Mouse (Mus musculus): Measurements from ENCODE around the gene Muc3. TPM values are rescaled to one million over a fixed set of nuclear protein-coding genes. Genes with fewer than 3 reads are reported as not detected.

Muc3 gene
- polyA plus RNA-seq, 1 experiment, result not detected

DNA sequence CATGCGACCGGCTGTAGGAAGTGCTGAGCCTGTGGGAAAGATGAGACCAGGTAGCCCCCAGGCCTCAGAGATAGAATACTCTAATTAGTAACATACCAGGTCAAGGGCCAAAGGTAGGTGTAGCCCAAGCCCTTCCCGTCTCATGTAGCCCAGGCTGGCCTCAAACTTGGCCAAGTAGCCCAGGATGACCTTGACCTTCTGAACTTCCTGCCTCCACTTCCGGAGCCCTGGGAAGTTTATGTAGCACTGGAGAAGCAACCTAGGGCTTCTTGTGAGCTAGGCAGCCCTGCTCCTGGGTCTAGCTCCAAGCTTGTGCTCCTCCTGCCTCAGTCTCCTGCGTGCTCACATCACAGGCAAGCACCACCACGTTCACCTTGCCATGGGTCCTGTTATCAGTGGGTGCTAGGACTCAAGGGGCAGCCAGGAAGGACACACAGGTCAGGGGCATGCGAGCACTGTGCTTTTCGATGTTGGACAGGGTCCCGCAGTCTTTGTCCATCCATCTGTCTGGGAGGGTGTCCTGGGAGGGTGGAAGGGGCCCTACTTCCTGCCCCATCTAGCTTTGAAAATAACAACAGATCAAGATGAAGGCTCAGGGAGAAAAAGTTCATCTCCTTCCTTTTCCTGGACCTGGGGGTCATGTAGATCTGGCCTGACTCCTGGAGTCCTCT is 34.1 kb downstream of the Muc3 start:
- H3K4me1 ChIP-seq (ENCODE audit: control insufficient read depth, insufficient read depth, low read length), result peaks cover 10% of the 10 kb centered on the region
- 45% methylated on average over 9 of the region's 9 CpGs for WGBS
- peak overlapping the region; percentile 69 for H3K4me3 ChIP-seq (replicated peaks; ENCODE audit: extremely low read depth, low read depth, low read length)
- DNase-seq, result no peak
- peak; percentile 5; the same call in 1 of the 2 replicates for TF ChIP-seq POLR2A (IDR thresholded peaks at IDR 0.05; ENCODE audit: borderline replicate concordance, extremely low read depth, low read depth, low read length)
- TF ChIP-seq CTCF (IDR thresholded peaks at IDR 0.05; ENCODE audit: insufficient read depth, low read length), result no peak

DNA sequence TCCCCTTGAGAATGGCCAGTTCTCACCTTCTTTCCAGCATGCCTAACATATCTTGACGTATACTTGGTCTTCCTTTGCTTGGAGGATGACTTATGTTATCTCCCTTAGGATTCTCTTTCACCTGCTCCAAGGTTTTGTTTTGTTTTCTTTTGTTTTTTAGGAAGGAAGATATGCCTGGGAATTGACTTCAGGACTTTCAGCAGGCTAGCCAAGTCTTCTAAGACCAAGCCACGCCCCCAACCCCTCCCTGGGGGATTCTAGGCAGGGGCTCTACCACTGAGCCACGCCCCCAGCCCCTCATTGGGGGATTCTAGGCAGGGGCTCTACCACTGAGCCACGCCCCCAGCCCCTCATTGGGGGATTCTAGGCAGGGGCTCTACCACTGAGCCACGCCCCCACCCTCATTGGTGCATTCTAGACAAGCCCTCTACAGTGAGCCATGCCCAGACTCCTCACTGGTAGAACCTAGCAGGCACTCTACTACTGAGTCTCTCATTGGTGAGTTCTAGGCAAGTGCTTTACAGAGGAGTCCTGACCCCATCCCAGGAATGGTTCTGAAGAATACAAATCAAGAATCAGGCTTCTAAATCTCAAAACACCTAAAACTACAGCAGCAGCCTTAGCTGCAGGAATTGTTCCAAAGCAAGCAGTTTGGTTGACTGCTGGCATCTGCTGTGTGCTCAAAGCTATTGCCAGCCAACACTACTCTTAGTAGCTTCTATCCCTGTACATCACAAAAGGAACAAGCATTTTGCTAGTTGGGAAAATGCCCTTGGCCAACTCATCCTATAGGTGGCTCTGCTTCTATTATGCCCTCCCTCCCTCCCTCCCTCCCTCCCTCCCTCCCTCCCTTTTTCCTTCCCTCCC is 37.3 kb downstream of the Muc3 start:
- peaks cover 12% of the 10 kb centered on the region for H3K4me1 ChIP-seq (ENCODE audit: control insufficient read depth, insufficient read depth, low read length)
- DNase-seq, result no peak
- WGBS, result 86% methylated on average over 5 of the region's 5 CpGs
- TF ChIP-seq CTCF (IDR thresholded peaks at IDR 0.05; ENCODE audit: insufficient read depth, low read length) (no peak), POLR2A (IDR thresholded peaks at IDR 0.05; ENCODE audit: borderline replicate concordance, extremely low read depth, low read depth, low read length) (no peak)
- no peak overlapping the region for H3K4me3 ChIP-seq (replicated peaks; ENCODE audit: extremely low read depth, low read depth, low read length)

DNA sequence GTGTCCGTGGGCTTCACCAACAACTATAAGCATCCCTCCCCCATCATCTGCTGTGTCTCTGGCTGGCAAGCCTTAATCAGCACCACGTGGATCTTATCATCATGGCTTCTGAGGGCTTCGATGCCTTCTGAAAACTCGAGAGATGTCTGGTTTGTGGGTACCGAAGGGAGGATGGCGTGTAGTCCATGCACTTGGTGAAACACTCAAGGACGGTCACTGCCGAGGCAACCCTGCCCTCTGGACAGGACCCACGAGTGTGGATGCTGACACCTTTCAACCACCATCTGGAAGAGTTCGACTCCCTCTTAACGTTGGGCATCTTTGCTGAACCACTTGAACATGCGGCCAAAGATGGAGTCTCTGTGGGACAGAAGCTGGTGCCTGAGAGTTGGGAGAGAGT is 38.3 kb downstream of the Muc3 start:
- Histone ChIP-seq H3K4me3 (replicated peaks; ENCODE audit: extremely low read depth, low read depth, low read length) (no peak overlapping the region), H3K4me1 (ENCODE audit: control insufficient read depth, insufficient read depth, low read length) (peaks cover 8% of the 10 kb centered on the region)
- WGBS, result 92% methylated on average over 12 of the region's 12 CpGs
- no peak for TF ChIP-seq POLR2A (IDR thresholded peaks at IDR 0.05; ENCODE audit: borderline replicate concordance, extremely low read depth, low read depth, low read length)
- no peak for TF ChIP-seq CTCF (IDR thresholded peaks at IDR 0.05; ENCODE audit: insufficient read depth, low read length)
- no peak for DNase-seq

DNA sequence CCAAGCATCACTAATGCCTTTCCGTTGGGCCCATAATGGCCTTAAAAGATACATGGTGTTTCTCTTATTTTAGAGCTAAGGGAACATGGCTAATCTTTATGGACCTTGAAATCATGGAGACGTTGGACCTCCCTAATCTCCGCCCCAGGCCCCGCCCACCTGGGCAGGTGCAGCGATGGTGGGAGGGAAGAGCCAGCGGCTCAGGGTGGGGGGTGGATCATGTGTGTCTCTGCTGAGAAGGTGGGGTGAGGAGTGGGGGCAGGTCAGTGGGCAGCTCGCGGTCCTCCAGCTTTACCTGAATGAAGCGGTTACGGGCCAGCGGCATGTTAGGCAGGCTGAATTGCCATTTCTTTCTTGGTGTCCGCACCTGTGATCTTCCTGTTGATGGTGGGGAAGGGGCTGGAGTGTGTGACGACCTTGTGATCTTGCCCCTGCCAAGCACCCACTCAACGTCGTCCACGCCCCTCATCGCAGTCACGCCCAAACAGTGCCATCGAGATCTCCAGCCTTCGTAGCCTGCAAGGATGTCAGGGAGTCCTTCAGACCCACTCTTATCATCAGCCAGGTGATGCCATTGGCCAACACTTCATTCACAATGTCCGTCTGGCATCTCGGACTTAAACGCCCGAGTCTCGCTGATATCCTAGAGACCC is 39.1 kb downstream of the Muc3 start:
- Histone ChIP-seq H3K4me1 (ENCODE audit: control insufficient read depth, insufficient read depth, low read length) (peaks cover 6% of the 10 kb centered on the region), H3K4me3 (replicated peaks; ENCODE audit: extremely low read depth, low read depth, low read length) (no peak overlapping the region)
- DNase-seq, result no peak
- 60% methylated on average over 25 of the region's 25 CpGs for WGBS
- 0 out of 2 replicates have a peak, but pooled peaks have one; percentile 24 for TF ChIP-seq POLR2A (IDR thresholded peaks at IDR 0.05; ENCODE audit: borderline replicate concordance, extremely low read depth, low read depth, low read length)
- TF ChIP-seq CTCF (IDR thresholded peaks at IDR 0.05; ENCODE audit: insufficient read depth, low read length), result no peak

DNA sequence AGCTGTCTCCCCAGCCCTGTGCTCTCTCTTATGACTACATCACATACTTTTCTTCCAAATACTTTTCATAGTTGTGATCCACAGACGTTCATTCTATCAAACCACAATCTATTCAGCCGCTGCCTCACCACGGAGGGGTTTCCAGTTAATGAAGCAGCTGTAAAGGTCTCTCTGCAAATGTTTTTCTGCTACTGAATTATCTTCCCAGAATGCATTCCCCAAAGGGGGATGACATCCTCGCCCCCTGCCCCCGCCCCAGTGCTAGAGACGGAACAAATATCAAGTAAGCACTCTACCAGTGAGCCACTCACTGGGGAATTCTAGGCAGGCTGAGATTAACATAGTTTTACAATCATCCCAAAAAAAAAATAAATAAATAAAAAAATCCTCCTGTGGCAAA is 41.0 kb downstream of the Muc3 start:
- Histone ChIP-seq H3K4me1 (ENCODE audit: control insufficient read depth, insufficient read depth, low read length) (peaks cover 2% of the 10 kb centered on the region; the same call in 1 of the 2 replicates), H3K4me3 (replicated peaks; ENCODE audit: extremely low read depth, low read depth, low read length) (no peak overlapping the region)
- DNase-seq, result no peak
- 65% methylated on average over 6 of the region's 6 CpGs for WGBS
- no peak for TF ChIP-seq POLR2A (IDR thresholded peaks at IDR 0.05; ENCODE audit: borderline replicate concordance, extremely low read depth, low read depth, low read length)
- TF ChIP-seq CTCF (IDR thresholded peaks at IDR 0.05; ENCODE audit: insufficient read depth, low read length), result no peak

DNA sequence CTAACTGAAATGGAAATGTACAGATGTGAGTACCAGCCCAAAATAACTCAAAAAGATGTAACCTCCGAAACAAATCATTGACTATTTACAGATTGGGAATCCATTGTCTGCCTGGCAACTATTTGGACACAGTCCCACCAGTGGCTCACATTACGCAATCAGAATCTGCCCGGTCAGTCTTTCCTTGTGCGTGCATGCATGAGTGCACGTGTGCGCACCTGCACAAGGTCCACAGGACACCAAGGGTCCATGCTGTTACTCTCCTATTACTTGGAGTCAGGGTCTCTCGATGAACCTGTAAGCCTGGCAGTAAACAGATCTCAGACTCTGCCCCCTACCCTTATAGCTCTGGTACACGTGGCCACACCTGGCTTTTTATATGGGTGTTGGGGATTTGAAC is 41.5 kb downstream of the Muc3 start:
- DNase-seq, result no peak
- WGBS, result 67% methylated on average over 8 of the region's 8 CpGs
- no peak for TF ChIP-seq CTCF (IDR thresholded peaks at IDR 0.05; ENCODE audit: insufficient read depth, low read length)
- no peak for TF ChIP-seq POLR2A (IDR thresholded peaks at IDR 0.05; ENCODE audit: borderline replicate concordance, extremely low read depth, low read depth, low read length)
- no peak overlapping the region for H3K4me3 ChIP-seq (replicated peaks; ENCODE audit: extremely low read depth, low read depth, low read length)
- H3K4me1 ChIP-seq (ENCODE audit: control insufficient read depth, insufficient read depth, low read length), result peaks cover 2% of the 10 kb centered on the region; the same call in 1 of the 2 replicates

DNA sequence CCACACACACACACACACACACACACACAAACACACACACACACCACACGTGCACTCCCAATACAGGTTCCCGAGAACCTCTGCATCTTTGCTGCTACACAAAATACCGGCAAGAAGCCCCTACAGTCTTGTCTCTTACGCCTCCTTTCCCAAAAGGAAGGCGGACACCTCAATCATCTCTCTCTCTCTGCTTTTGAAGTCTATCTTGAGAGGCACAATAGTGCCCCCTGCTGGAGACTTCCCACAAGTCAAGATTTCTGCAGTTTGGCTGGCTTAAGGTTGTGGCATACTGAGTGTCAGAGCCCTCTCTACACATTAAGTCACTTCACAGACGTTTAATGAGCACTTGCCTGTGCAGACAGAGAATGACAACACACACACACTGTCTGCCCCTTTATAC is 42.1 kb downstream of the Muc3 start:
- peaks cover 2% of the 10 kb centered on the region; the same call in 1 of the 2 replicates for H3K4me1 ChIP-seq (ENCODE audit: control insufficient read depth, insufficient read depth, low read length)
- no peak overlapping the region for H3K4me3 ChIP-seq (replicated peaks; ENCODE audit: extremely low read depth, low read depth, low read length)
- WGBS, result 8% methylated on average over 6 of the region's 6 CpGs
- TF ChIP-seq POLR2A (IDR thresholded peaks at IDR 0.05; ENCODE audit: borderline replicate concordance, extremely low read depth, low read depth, low read length), result no peak
- TF ChIP-seq CTCF (IDR thresholded peaks at IDR 0.05; ENCODE audit: insufficient read depth, low read length), result peak; percentile 32; the same call in 1 of the 2 replicates
- peak; percentile 78 for DNase-seq

DNA sequence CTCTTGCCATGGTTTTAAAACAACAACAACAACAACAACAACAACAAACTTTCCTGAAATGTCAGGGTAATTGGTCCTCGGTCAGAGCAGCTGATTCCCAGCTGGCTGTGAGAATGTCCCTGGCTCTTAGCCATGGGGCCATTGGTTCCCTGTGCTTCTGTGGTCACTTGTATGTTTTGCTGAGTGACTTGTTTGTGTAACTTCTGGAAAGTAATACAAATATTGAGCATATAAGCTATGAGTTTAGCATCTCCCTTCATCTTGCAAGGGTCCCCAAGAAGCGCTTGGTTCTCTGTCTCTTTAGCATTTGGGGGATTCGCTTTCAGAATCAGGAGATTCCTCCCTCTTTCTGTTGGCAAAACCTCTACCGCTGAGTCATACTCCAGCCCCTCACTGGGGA is 42.7 kb downstream of the Muc3 start:
- TF ChIP-seq POLR2A (IDR thresholded peaks at IDR 0.05; ENCODE audit: borderline replicate concordance, extremely low read depth, low read depth, low read length), result no peak
- no peak for TF ChIP-seq CTCF (IDR thresholded peaks at IDR 0.05; ENCODE audit: insufficient read depth, low read length)
- Histone ChIP-seq H3K4me3 (replicated peaks; ENCODE audit: extremely low read depth, low read depth, low read length) (no peak overlapping the region), H3K4me1 (ENCODE audit: control insufficient read depth, insufficient read depth, low read length) (peaks cover 2% of the 10 kb centered on the region; the same call in 1 of the 2 replicates)
- 59% methylated on average over 4 of the region's 4 CpGs for WGBS
- no peak for DNase-seq

DNA sequence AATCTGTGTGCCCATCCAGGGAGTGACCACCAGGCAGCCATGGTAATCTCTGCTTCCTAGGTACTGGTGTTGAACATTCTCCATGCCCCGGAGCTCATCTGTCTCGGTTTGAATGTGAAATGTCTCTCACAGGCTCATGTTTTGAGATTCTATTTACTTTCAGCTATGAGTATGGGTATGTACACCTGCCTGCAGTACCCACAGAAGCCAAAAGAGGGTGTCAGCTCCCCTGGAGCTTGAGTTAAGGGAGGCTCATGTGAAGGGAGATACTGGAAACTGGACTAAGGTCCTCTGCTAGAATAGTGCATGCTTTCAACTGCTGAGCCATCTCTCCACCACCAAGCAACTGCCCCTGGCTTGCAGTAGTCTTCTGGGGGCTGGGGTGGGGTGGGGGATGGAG is 45.2 kb downstream of the Muc3 start:
- WGBS, result 90% methylated on average over 2 of the region's 2 CpGs
- Histone ChIP-seq H3K4me3 (replicated peaks; ENCODE audit: extremely low read depth, low read depth, low read length) (no peak overlapping the region), H3K4me1 (ENCODE audit: control insufficient read depth, insufficient read depth, low read length) (0 out of 2 replicates have a peak, but pooled peaks cover 2% of the 10 kb centered on the region)
- no peak for DNase-seq
- TF ChIP-seq POLR2A (IDR thresholded peaks at IDR 0.05; ENCODE audit: borderline replicate concordance, extremely low read depth, low read depth, low read length) (no peak), CTCF (IDR thresholded peaks at IDR 0.05; ENCODE audit: insufficient read depth, low read length) (no peak)
